Mouse (Mus musculus) gastrocnemius, postnatal 4 days (tissue): ENCODE measurements around the gene Fmod. TPM values are rescaled to one million over a fixed set of nuclear protein-coding genes. Genes with fewer than 3 reads are reported as not detected.

Experiments
- DNase-seq, 2 experiments: peaks; one replicate each; pipeline ENCODE4 v3.0.0; 2021 to 2022; ENCODE audit warnings: low spot score in 2 of 2, mixed read lengths in 2 of 2
- long read RNA-seq, 2 experiments: library from polyadenylated mRNA; stranded (forward); transcript quantifications; one replicate each; pipeline ENCODE4 v2.0.0; 2021
- total RNA-seq, 2 experiments: library from RNA; stranded (reverse); gene quantifications; 2 replicates each; pipeline ENCODE4 v1.2.3; 2021

Fmod gene
- total RNA-seq, result 100 to 1,000 TPM; 108 to 184 TPM
- long read RNA-seq, experiment 1, transcript Fmod-201 (3 exons, 3,120 nt), result major isoform, 135 of 197 reads
- long read RNA-seq, experiment 1, partial matches to known transcripts, result 59 of 197 reads
- long read RNA-seq, experiment 1, other reads (novel, unspliced or antisense), result 3 of 197 reads
- long read RNA-seq, experiment 2, transcript Fmod-201 (3 exons, 3,120 nt), result major isoform, 204 of 298 reads
- long read RNA-seq, experiment 2, partial matches to known transcripts, result 93 of 298 reads
- long read RNA-seq, experiment 2, other reads (novel, unspliced or antisense), result 1 of 298 reads

DNA sequence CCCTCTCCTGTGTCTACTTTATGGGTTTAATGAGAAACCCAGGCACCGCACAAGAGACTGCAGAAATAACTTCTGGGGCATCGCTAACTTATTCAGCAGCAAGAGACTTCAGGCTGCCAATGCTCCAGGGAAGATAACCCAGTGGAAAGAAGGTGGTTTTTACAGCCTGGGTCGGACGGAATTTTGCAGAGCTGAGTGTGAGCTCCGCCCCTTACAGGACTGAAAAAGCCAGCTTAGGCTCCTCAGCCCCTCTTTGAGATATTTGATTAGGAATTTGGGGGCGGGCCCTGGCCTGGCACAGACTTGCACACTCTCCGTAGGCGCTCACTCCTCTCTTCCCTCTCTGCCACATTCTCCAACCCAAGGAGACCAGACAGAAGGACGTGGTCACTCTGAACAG, at the start of gene Fmod:
TSS of gene Fmod (plus strand) at position 83 of the 400 bp plus-strand sequence.
- DNase-seq, result no peak

DNA sequence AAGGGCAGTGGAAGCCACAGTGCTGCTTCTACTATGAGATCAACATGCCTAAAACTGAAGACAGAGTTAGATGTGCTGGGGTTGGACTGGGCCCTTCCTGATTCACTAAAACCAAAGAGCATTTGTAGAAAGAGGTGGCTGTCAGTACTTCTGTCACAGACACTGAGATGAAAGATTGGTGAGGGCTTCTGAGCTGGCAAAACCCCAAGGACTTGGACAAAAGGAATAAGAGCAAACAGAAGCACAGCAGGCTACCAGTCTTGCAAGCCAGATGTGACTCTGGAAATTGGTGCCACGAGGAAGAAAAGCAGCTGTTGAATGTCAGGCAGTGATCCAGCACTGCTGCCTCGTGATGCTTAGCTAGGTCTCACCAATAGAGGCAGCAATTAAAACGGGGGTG, 48.2 kb upstream of the Fmod start:
- peak in 1 of 2 experiments; percentile 34 for DNase-seq

DNA sequence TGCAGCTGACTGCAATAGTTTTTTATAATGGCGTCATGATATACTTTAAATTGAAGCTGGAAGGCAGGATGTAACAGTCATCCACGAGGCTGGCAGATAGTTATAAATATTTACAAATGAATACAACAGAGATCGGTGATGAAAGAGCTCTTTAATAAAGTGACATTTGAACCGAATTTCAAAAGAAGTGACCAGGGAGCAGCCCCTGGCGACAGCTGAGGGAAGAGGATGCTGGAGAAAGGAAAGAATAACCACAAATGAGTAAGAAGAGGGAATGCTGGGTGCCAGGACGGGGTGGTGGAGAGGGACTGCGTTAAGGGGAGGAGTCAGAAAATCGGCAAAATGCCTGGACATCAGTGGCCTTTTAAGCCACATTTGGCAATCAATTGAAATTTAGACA, 45.8 kb upstream of the Fmod start:
- DNase-seq, result no peak

DNA sequence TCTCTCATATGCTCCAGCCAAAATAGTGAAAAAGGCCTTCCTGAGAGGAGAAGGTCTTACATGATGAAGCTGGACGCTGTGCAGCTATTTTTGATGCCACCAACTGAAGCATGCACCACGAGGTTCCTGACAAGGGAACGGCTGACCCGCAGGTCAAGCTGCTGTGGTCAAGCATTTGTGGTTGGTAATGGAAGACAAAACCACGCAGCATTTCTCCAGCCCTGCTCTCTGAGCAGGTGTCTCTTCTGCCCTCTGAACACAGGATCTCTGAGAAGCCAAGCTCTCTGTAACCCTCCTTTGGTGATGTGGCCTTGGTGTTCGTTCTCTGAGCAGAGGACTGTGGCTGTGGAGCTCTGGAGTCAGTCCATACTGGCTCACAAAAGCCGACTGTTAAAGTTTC, 31.6 kb upstream of the Fmod start:
- no peak for DNase-seq

DNA sequence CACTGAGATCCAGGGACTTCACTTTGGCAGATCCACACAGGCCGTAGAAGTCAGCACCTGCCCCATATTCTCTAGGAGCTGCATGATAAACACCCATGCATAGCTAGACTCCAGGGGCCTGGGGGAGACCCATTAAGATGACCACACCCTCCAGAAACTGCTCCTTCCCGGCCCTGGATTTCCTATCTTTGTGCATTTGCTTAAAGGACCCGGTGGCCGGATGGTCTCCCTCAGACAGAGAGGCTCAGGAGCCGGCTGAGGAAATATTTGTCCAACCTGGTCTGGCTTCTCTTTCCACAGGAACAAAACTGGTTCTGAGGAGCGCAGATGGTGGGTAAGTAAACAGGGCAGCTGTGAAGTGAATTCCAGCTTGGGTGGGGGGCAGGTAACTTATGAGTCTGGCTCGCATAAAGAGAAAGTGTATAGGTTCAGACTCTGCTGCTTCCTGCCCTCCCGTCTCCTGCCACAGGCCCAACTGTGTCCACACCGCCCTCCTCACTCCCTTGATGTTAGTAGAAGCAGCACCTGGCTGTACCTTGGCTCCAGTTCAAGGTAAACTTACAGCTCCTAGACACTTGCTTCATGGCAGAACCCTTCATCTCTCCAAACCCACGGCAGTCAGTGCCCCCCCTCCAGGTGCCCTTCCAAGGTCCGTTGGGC, 30.8 kb upstream of the Fmod start:
- no peak for DNase-seq

DNA sequence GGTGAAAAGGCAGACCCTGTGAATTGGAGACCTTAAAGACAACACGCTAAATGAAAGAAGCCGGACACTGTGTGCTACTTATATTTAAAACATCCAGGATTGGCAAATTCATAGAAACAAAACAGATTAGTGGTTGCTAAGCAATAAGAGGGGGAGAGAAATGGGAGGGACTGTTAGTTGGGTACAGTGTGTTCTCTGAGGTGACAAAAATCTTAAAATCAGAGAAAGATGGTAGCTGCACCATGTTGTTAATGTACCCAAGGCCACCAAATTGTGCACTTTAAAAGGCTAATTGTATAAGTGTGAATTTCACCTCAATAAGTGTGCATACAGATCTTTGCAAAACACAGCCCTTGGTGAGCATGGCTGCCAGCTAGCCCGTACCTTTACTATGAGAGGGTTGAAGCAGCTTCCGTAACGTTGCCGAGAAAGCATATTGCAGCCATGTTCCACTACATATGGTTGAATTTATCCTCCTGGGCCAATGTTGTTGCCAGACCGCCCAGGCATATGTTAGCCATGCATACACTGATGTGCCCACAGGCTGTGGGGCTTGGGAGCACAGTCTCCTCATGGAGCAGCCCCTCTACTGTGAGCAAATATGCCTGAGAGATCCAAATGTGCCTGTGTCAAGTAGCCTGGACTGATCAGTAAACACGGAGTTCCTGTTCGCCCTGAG, 12.6 kb upstream of the Fmod start:
- no peak for DNase-seq

DNA sequence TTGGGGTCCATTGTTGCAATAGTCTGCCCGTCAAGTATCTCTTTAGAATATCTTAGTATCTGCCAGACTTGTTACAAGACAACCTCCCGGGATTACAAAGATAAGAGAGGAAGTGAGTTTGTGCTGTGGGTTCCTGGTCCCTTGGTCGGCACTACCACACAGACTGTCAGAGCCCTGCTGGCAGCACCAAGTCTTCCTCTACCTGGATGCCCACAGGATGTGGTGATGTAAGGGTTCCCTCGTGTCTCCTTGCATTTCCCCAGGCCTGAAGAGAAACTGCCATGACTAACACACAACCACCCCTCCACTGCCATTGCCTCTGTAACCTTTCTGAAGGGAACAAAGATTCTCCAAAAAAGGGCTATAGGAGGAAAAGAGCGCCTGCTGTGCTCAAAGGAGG, 11.1 kb upstream of the Fmod start:
- DNase-seq, result no peak

DNA sequence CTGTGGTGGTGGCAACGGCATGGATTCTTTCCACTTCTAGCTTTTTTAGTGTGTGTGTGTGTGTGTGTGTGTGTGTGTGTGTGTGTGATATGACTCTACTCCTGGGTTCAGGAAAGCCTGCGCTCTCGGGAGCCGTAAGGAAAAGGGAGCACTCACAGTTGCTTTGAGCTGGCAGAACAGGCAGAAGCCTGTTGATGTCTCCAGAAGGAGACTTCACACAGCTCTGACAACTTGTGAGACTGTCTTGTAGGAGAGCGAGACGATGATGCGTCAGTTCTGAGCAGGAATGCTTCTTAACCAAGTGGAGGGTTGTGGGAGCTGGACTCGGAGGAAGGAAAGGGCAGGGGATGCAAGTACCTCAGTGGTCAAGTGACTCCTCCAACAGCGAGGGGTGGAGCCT, 10.3 kb upstream of the Fmod start:
- DNase-seq, result no peak

DNA sequence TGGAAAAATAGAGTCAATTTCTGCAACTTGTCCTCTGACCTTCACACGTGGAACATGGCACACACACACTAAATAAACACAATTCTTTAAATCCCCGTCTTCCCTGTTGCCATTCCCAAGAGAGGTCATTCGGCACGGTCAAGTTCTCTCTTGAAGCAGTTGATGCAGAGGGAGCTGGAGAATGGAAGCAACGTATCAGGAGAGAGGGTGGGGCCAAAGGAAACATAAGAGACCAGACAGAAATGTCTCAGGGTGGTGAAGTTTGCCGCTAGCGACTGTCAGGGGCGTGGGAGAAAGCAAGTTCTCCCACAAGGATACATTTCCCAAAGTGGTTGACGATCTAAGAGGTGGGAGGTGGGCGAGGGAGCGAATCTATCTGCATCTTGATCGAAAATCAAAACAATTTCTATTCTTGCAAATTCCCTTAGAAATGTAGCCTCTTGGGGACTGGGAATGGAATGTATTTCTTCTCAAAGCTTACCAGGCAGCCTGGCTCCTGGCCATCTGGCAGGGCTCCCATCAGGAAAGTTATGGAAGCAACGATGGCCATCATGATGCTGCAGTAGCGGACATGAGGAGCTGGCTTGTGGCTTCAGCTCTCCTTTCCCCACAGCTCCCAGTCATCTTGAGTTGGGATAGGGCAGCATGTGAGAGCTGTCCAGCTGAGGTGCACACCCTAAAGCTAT, 8.8 kb upstream of the Fmod start:
- DNase-seq, result no peak

DNA sequence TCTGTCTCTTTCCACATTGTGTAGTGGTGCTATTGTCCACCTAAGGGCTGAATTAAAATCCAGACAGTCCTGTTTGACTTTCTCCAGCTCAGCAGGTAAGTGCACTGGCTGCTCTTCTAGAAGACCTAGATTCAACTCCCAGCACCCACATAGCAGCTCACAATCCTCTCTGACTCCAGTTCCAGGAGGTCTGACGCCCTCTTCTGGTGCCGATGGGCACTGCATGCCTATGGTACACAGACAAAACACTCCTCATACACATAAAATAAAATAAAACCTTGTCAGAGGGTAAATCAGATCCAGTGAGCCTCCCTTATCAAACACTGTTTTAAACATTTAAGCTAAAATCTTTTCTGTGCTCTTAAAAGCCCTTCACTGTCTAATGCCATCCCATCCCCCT, 562 bp upstream of the Fmod start:
- no peak for DNase-seq

DNA sequence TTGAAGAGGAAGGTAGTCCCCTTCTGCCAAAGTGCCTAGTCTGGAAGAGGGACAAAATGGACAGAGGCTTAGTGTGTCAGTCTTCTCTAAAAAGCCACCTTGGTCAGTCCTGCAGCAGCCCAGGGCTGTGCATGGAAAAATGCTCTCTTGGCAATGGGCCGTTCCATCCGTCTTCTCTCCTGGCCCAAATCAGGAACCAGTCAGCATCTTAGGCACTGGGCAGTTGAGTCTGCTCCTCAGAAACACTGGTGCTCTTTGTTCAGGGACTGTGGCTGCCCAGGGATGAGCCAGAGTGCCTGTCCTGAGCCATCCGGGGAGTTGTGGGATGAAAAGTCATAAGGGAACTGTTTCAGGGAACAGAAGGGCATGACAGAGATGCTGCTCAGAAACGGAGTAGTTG, 1.3 kb downstream of the Fmod start:
- no peak for DNase-seq

DNA sequence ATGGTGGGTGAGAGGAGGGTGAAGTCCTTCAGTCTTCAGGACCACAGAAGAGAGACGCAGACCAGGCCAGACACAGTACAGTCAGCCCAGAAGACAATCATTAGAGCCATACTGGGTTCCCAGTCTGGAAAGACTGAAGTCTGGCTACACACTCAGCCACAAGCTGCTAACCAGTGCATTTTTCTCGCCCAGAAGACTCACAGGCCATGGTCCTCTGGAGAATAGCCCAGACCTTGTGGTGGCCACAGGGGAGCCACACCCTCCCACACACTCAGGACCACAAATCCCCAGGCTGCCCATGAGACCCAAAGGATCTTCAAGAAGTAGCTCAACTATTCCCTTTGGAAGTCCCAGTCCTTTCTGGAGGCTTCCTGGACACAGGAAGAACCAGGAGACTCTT, 2.3 kb downstream of the Fmod start:
- DNase-seq, result no peak

DNA sequence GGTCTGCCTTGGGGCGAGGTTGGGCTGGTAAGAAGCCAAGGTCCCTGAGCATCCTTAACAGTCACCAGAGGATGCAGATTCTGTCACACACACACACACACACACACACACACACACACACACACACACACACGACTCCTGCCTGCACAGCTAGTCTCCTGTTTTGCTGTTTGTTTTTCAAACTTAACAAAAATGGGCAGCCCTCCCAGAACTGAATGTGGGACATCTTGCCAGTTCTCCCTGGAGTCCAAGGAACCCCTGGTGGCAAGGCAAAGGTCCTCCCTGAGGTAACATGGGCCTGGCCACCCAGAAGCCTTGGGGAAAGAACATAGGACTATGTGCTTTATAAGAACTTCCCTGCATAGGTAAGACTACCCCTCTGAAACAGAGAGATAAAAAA, 4.8 kb downstream of the Fmod start:
- no peak for DNase-seq

DNA sequence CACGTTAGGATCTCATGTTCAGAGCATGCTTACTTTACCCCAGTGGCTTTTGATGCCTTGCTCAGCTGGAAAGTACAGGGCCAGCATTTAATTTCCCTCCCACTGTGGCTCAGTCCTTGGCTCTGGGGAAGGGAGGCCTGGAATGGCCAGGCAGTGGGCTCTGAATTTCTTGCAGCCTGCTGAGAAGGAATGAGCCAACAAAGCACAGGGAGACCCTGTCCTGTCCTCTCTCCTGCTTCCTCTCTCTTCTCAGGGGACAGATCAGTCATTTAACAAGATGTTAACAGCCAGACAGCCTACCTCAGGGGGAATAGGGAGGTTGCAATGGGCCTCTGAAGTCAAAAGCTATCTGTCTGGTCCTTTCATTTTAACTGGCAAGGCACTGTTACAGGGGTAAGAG, 5.3 kb downstream of the Fmod start:
- DNase-seq, result no peak

DNA sequence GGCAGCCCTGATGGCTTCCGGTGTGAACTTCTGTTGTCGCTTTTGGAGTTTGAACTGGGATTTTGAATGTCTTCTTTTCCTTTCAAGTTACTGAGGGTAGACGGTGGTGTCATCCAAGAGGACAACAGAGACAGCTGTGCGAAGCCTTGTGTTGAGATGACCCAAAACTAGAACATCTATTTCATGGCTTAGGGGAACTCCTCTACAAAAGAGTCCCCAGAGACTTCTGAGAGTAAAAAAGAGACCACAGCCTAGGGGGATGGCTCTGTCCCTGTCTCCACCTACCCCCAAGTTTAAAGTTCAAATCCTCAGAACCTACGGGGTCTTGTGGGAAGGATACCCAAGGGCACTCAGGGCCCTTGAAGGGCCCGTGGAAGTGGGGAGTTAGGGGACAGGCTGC, 7.8 kb downstream of the Fmod start:
- no peak for DNase-seq

DNA sequence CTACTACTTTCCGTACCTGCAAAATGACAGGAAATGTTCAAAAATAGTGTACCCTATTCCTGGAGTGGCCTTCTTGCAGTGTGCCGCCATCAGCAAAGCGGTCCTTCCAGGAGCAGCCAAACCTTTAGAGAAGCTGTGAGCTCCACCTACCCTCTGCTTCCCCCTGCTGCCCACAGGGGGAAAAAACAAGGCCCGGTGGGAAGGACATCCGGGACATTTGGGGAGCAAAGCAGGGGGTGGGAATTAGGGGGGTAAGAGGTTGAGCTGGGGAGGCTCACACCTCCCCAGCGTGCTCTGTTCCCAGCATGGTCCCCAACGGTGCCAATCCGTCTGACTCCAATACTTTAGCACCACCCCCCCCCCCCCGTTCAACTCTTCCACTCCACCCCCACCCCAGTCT, 8.9 kb downstream of the Fmod start:
- peak; percentile 64 to 74 for DNase-seq

DNA sequence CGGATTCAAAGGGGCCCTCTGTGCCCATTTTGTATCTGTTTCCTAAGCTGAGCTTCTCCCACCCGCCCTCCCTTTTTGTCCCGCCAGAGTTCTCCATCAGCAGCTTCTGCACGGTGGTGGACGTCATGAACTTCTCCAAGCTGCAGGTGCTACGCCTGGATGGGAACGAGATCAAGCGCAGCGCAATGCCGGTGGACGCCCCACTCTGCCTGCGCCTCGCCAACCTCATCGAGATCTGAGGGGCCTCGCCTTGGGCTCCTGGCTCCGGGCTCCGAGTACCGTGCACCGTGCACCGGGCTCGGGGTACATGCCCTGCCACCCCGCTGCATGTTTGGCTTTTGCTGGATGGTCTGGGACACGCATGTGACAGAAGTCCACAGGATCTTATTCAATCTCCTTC, 9.3 kb downstream of the Fmod start:
- no peak for DNase-seq

DNA sequence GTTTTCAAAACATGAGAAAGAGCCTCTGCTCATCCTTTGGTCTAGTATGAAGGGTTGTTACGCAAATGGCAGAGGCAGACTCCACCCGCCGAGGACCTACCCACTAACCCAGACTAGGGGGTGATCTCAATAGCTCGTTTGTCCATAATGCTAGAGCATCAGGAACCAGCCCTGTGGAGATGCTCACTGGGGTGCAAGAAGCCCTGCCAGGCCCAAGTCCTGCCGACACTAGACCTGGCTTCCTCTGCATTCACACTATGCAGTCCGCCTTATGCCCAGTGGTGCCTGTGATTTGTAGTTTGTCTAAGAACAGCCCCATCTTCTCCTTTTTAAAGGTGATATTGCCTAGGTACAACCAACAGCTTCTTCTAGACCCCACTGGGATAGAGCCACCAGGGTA, 10.4 kb downstream of the Fmod start:
- no peak for DNase-seq

DNA sequence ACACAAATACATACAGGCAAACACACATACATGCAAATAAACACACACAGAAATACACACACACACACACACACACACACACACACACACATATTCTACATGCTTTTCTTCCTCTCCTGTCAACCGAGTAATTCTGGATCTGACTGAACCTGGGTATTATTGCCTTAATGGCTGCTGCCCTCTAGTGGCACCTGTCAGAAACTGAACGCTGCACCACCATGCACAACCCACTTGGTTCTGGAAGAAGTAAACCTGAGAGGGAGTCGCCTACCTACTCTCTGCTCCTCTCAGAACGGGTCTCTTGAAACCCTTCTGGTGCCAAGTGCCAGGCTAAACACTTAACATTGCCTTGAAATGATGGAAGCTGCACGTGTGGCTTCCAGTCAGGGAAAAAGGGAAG, 11.7 kb downstream of the Fmod start:
- peak; percentile 50 to 70 for DNase-seq

DNA sequence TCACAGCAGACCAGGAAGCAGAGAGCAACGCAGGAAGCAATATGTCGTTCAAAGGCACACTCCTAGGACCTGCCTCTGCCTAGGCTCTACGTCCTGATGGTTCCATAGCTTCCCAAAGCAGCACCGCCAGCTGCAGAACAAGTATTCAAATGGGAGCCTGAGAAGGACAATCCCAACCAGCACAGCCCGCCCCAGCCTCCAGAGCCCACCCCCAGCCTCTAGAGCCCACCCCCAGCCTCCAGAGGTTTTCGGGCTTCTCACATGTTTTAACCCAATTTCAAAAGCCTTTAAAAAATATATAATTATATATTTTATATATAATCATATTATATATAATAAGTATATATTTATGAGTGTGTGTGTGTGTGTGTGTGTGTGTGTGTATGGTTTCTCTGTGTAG, 12.5 kb downstream of the Fmod start:
- no peak for DNase-seq

DNA sequence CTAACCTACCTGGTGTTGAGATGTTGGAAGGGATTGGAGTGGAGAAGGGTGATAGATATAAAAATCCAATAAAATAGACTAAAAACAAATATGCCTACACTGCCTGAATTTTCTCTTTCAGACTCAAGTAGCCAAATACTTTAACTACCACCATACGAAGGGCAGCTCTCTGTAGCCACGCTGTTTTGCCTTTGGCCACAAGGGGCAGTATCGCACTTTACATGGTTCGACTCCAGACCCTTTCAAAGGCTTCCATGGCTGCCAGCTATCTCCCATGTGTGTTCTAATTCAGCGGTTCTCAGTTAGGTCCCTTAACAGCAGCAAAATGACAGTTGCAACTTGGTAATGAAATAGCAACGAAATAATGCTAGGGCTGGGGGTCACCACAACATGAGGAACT, 16.2 kb downstream of the Fmod start:
- DNase-seq, result peak; percentile 70 to 80

DNA sequence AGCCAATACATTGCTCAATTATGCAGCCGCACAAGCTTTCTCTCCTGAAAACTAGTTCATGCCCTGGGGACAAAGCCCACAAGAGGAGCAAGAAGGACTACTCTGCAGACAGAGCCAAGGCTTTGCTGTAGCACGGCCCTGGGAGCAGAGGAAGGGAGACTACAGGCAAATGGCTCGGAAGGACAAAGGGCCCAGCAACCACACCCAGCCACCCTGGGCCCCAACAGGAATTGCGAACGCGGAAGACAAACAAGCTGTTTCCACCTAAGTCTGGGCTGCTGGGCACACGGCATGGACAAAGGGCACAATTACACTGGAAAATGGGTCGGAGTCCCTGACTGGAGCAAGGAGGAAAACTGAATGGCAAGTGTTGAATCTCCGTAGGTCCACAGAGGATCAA, 18.0 kb downstream of the Fmod start:
- no peak for DNase-seq
